Mouse (Mus musculus): ENCODE data around the gene Dimt1. TPM values are rescaled to one million over a fixed set of nuclear protein-coding genes. Genes with fewer than 3 reads are reported as not detected.
A peak's percentile ranks its signal among the peaks of the same experiment; 100 is the strongest.
"Not testable (repeated sequence)": the region's sequence is repeated elsewhere in the genome, so short reads cannot be mapped to it uniquely, and the experiment has no call there.

Dimt1 gene
- total RNA-seq, 1 experiment from 2014 or later = 17.2 TPM

GRCm38 (mm10) chr13:106957554-106957953, 10.6 kb downstream of the Dimt1 start:
- ATAC-seq (replicated peaks; ENCODE audit: insufficient number of reproducible peaks, low FRiP score, low TSS enrichment, poor library complexity, severe bottlenecking) = no peak

GRCm38 (mm10) chr13:106958286-106958685, 11.4 kb downstream of the Dimt1 start:
- no peak for ATAC-seq (replicated peaks; ENCODE audit: insufficient number of reproducible peaks, low FRiP score, low TSS enrichment, poor library complexity, severe bottlenecking)

GRCm38 (mm10) chr13:106960557-106960956, 13.6 kb downstream of the Dimt1 start:
- ATAC-seq (replicated peaks; ENCODE audit: insufficient number of reproducible peaks, low FRiP score, low TSS enrichment, poor library complexity, severe bottlenecking) = no peak

GRCm38 (mm10) chr13:106961496-106961895, 14.6 kb downstream of the Dimt1 start:
- ATAC-seq (replicated peaks; ENCODE audit: insufficient number of reproducible peaks, low FRiP score, low TSS enrichment, poor library complexity, severe bottlenecking) = no peak

- ATAC-seq (replicated peaks; ENCODE audit: insufficient number of reproducible peaks, low FRiP score, low TSS enrichment, poor library complexity, severe bottlenecking) = no peak
These were observed 50.0 kb downstream of the Dimt1 start for GRCm38 (mm10) chr13:106996891-106997290.

- ATAC-seq (replicated peaks; ENCODE audit: insufficient number of reproducible peaks, low FRiP score, low TSS enrichment, poor library complexity, severe bottlenecking) = not testable (repeated sequence)
These were observed 50.6 kb downstream of the Dimt1 start for GRCm38 (mm10) chr13:106997557-106997956.

GRCm38 (mm10) chr13:106998026-106998425, 51.1 kb downstream of the Dimt1 start:
- no peak for ATAC-seq (replicated peaks; ENCODE audit: insufficient number of reproducible peaks, low FRiP score, low TSS enrichment, poor library complexity, severe bottlenecking)

GRCm38 (mm10) chr13:106998671-106999070, 51.7 kb downstream of the Dimt1 start:
- peak; percentile 89 for ATAC-seq (replicated peaks; ENCODE audit: insufficient number of reproducible peaks, low FRiP score, low TSS enrichment, poor library complexity, severe bottlenecking)

GRCm38 (mm10) chr13:107003211-107003610, 56.3 kb downstream of the Dimt1 start:
- ATAC-seq (replicated peaks; ENCODE audit: insufficient number of reproducible peaks, low FRiP score, low TSS enrichment, poor library complexity, severe bottlenecking) = no peak

GRCm38 (mm10) chr13:107008174-107008573, 61.2 kb downstream of the Dimt1 start:
- no peak for ATAC-seq (replicated peaks; ENCODE audit: insufficient number of reproducible peaks, low FRiP score, low TSS enrichment, poor library complexity, severe bottlenecking)

Other genes with a start within 250 kb of the Dimt1 start
- gene Ipo11, start 10.2 kb upstream of the Dimt1 start, total RNA-seq (2017) = 16.2 to 37.3 TPM (median 36.7 TPM) in 3 replicates
- gene Kif2a, start 75.0 kb downstream of the Dimt1 start, total RNA-seq (2017) = 10.7 to 49.6 TPM (median 27.6 TPM) in 3 replicates